Mouse (Mus musculus) ES-E14 (cell line): ENCODE measurements at regions not wholly inside any gene's neighbourhood (a gene's known extent, or its start where the extent isn't known, plus 50 kb on each side); places are given as distances from the start of the nearest gene placed in this dataset.

Source experiments
- HCFC1 ChIP-seq: IDR thresholded peaks from 2 replicates; pipeline ENCODE4 v1.6.1; 2012; ENCODE audit warnings: low read length, inconsistent platforms, borderline replicate concordance; ENCODE audit not compliant: insufficient read depth
- MAFK ChIP-seq: IDR thresholded peaks from 2 replicates; pipeline ENCODE4 v1.6.1; 2014; ENCODE audit warnings: mild to moderate bottlenecking, low read depth, low read length, inconsistent platforms; ENCODE audit not compliant: insufficient read depth
- ZNF384 ChIP-seq: IDR thresholded peaks from 2 replicates; pipeline ENCODE4 v1.6.1; 2012; ENCODE audit warnings: low read depth, low read length, inconsistent platforms

DNA sequence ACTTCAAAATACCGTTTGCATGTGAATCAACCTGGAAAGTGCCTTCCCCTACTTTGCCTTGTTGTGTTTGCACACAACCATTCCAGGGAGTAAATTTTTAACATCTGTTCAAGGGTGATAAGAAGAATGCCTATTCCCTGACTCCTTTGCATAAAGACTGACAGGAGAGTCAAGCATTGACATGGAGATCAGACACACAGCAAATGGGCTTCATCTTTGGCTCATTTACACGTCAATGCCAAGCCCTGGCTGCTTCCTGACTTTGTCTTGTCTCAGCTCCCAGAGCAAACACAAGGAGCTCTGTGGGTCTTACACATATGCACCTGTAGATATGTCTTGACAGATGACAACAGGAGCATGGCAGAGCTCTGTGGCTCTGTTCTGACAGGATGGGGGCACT lies 73.4 kb downstream of the Cmpk2 start:
- TF ChIP-seq MAFK = no peak
- TF ChIP-seq ZNF384 = no peak
- no peak for TF ChIP-seq HCFC1
